Mouse (Mus musculus) limb, embryonic 11.5 days (tissue): ENCODE measurements around the gene Tbc1d30. TPM values are rescaled to one million over a fixed set of nuclear protein-coding genes. Genes with fewer than 3 reads are reported as not detected.
A peak's percentile ranks its signal among the peaks of the same experiment; 100 is the strongest.

Experiments used
- ATAC-seq: fragments of 200-750 bp; cut with Nextera tagmentation; 2 replicates; pipeline ENCODE4 v1.8.0; 2017; ENCODE audit warnings: low read depth; ENCODE audit not compliant: insufficient number of reproducible peaks, low FRiP score, low TSS enrichment
- DNase-seq: peaks from one replicate; pipeline ENCODE4 v3.0.0-alpha.2; 2015; ENCODE audit warnings: low spot score
- H3K27ac ChIP-seq: fragments of 300-500 bp; sonication (generic); replicated peaks from 2 replicates; pipeline ENCODE4 v1.5.1; 2014; ENCODE audit warnings: low read depth, mild to moderate bottlenecking, low read length
- H3K27me3 ChIP-seq: fragments of 300-500 bp; sonication (generic); 2 replicates; pipeline ENCODE4 v1.6.1; 2014; ENCODE audit warnings: mild to moderate bottlenecking, low read length, mixed read lengths; ENCODE audit not compliant: control insufficient read depth, insufficient read depth
- H3K36me3 ChIP-seq: fragments of 300-500 bp; sonication (generic); 2 replicates; pipeline ENCODE4 v1.6.1; 2014; ENCODE audit warnings: mild to moderate bottlenecking, low read length, moderate library complexity, mixed read lengths; ENCODE audit not compliant: control insufficient read depth, insufficient read depth
- H3K4me1 ChIP-seq: fragments of 300-500 bp; sonication (generic); 2 replicates; pipeline ENCODE4 v1.6.1; 2014; ENCODE audit warnings: low read length, mixed read lengths; ENCODE audit not compliant: control insufficient read depth, insufficient read depth
- H3K4me2 ChIP-seq: fragments of 300-500 bp; sonication (generic); 2 replicates; pipeline ENCODE4 v1.6.1; 2014; ENCODE audit warnings: low read depth, mild to moderate bottlenecking, moderate library complexity; ENCODE audit not compliant: severe bottlenecking
- H3K4me3 ChIP-seq: fragments of 300-500 bp; sonication (generic); 2 replicates; pipeline ENCODE4 v1.5.1; 2014; ENCODE audit warnings: low read depth, low read length
- H3K9ac ChIP-seq: fragments of 300-500 bp; sonication (generic); 2 replicates; pipeline ENCODE4 v1.6.1; 2014; ENCODE audit warnings: mild to moderate bottlenecking, low read length
- H3K9me3 ChIP-seq: fragments of 300-500 bp; sonication (generic); 2 replicates; pipeline ENCODE4 v1.6.1; 2016; ENCODE audit warnings: low read length; ENCODE audit not compliant: control insufficient read depth
- WGBS: fragments of 180-500 bp; shearing (Covaris S2); extraction: QIAGEN DNeasy Blood & Tissue Kit; methylation state at CpG from one replicate; pipeline ENCODE4 v1.1.7; 2014; 5-methylcytosine and 5-hydroxymethylcytosine counted together
- polyA plus RNA-seq: library from polyadenylated mRNA; unstranded; fragments of >200 nt; fragmentation: Nextera tagmentation; extraction: Ambion mirVana; gene quantifications from 2 replicates; pipeline ENCODE4 v1.2.1, GENCODE M21; 2014

The Tbc1d30 gene
- polyA plus RNA-seq, 1 experiment from 2014 or later: 0.45 TPM

DNA sequence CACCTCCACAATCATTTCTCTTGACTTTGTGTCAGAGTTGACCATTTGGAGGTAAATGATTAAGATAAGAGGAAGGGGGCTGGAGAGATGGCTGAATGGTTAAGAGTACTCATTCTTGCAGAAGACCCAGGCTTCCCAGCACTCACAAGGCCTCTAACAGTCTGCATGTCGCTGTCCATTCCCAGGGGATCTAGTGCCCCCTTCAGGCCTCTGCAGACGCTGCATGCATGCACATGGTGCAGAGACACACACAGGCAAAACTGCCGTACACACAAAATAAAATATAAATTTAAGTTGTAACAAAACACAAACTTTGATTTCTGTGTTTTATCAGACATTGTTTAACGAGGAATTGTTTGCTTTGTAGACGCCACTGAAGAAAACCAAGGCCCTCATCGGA is 19.7 kb upstream of the Tbc1d30 start:
- no peaks in the 10 kb centered on the region for H3K27me3 ChIP-seq
- H3K27ac ChIP-seq: no peak overlapping the region
- H3K4me3 ChIP-seq: no peak overlapping the region
- WGBS: 90% methylated on average over 6 of the region's 6 CpGs
- no peaks in the 10 kb centered on the region for H3K9me3 ChIP-seq
- no peak overlapping the region for H3K9ac ChIP-seq
- ATAC-seq: no peak
- DNase-seq: no peak
- H3K4me2 ChIP-seq: no peak overlapping the region
- H3K4me1 ChIP-seq: peaks cover 5% of the 10 kb centered on the region
- H3K36me3 ChIP-seq: peaks cover 2% of the 10 kb centered on the region

DNA sequence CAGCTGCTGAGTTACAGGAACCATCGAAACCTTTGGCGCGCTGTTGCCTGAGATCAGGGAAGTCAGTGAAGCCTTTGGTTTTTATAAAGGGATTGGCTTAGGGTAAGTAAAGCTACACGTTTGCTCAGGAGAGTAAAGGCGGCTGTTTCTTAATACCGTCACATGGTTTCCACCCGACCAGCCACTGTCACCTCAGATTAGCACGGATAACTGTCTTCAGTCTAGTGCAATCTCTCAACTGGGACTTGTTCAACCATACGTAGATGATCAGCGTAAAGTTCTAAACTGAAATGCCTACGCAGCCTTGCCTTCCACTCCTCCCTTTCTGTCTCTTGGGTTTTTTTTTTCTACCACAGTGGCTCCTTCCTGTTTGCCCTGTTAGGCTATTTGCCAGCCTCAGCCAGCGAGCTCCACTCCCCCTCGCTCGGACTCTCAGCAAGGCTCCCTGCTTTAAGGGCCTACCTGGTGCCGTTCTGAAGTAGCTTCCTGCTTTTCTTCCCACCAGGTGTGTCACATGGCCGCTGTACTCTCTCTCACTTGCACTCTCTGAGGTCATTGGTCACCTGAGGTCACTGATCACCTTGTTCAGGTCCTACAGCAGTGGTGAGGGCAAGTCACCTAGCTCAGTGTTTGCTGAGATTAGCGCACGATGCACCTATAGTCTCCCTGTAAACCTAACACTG is 17.8 kb upstream of the Tbc1d30 start:
- no peaks in the 10 kb centered on the region for H3K27me3 ChIP-seq
- ATAC-seq: no peak
- no peak for DNase-seq
- H3K36me3 ChIP-seq: no peaks in the 10 kb centered on the region
- H3K4me2 ChIP-seq: no peak overlapping the region
- H3K27ac ChIP-seq: no peak overlapping the region
- H3K4me3 ChIP-seq: no peak overlapping the region
- no peak overlapping the region for H3K9ac ChIP-seq
- no peaks in the 10 kb centered on the region for H3K9me3 ChIP-seq
- peaks cover 7% of the 10 kb centered on the region for H3K4me1 ChIP-seq
- 92% methylated on average over 18 of the region's 18 CpGs for WGBS

DNA sequence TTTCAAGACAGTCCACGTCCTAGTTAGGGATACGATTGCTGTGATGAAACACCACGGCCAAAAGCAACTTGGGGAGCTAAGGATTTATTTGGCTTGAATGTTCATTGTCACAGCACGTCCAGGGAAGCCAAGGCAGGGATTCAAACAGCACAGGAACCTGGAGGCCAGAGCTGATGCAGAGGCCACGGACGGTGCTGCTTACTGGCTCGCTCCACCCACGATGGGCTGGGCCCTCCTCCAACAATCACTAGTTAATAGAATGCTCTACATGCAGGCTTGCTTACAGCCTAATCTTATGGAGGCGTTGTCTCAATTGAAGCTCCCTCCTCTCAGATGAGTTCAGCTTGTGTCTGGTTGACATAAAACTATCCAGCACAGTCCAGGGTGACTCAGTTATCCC is 16.7 kb upstream of the Tbc1d30 start:
- peaks cover 7% of the 10 kb centered on the region for H3K4me1 ChIP-seq
- H3K36me3 ChIP-seq: no peaks in the 10 kb centered on the region
- DNase-seq (no peak), ATAC-seq (no peak)
- H3K9me3 ChIP-seq: no peaks in the 10 kb centered on the region
- WGBS: 91% methylated on average over 9 of the region's 9 CpGs
- H3K27me3 ChIP-seq: no peaks in the 10 kb centered on the region
- no peak overlapping the region for H3K4me2 ChIP-seq
- no peak overlapping the region for H3K27ac ChIP-seq
- no peak overlapping the region for H3K4me3 ChIP-seq
- no peak overlapping the region for H3K9ac ChIP-seq

DNA sequence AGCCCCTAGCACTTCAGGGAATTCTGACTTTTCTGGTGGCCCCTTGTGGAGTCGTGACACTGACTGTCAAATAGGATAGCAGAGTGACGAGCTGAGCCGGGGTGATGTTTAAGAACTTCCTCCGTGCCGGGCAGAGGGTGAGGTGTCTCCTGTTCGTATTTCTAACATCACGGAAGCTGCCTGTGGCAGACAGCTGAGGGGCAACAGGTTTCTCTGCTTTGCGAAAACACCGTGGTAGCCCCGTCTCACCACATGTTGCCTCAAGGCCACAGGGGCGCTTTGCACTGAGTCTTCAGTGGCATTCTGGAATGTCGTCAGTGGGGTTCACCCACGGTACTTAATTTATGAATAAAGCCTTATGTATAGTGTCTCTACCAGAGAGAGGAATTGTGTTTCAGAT is 16.2 kb upstream of the Tbc1d30 start:
- ATAC-seq: no peak
- 90% methylated on average over 13 of the region's 13 CpGs for WGBS
- H3K36me3 ChIP-seq: no peaks in the 10 kb centered on the region
- H3K9ac ChIP-seq: no peak overlapping the region
- H3K4me1 ChIP-seq: peaks cover 7% of the 10 kb centered on the region
- DNase-seq: no peak
- no peak overlapping the region for H3K27ac ChIP-seq
- no peak overlapping the region for H3K4me2 ChIP-seq
- H3K27me3 ChIP-seq: no peaks in the 10 kb centered on the region
- no peaks in the 10 kb centered on the region for H3K9me3 ChIP-seq
- no peak overlapping the region for H3K4me3 ChIP-seq

DNA sequence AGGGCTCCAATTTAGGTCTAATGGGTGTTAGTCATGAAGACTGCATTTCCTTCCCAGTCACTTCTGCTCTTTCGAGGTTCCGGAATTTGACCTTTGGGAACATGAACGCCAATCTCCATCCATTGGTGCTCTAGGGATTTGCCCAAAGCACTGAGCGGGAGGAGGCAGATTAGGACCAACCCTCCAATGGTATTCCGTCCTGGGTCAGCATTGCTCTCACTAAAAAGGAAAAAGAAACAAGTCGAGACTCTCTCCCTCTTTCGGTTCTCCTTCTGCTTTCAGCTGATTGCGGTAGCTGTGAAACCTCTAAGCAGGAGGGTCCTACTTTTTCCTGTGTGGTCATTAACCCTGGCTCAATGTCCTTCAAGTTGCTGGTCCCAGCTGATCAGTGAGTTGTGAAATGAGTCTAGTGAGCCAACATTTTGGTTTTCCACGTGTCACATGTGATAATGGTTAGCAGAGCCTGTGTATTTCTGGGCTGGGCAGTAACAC is 14.7 kb upstream of the Tbc1d30 start:
- DNase-seq: peak; percentile 32
- Histone ChIP-seq H3K27ac (no peak overlapping the region), H3K9me3 (no peaks in the 10 kb centered on the region), H3K4me3 (peak overlapping the region; percentile 96), H3K9ac (peak overlapping the region; percentile 78; the same call in 1 of the 2 replicates), H3K4me2 (peak overlapping the region; percentile 96), H3K4me1 (peaks cover 7% of the 10 kb centered on the region), H3K36me3 (no peaks in the 10 kb centered on the region), H3K27me3 (no peaks in the 10 kb centered on the region)
- no peak for ATAC-seq
- 14% methylated on average over 9 of the region's 9 CpGs for WGBS

DNA sequence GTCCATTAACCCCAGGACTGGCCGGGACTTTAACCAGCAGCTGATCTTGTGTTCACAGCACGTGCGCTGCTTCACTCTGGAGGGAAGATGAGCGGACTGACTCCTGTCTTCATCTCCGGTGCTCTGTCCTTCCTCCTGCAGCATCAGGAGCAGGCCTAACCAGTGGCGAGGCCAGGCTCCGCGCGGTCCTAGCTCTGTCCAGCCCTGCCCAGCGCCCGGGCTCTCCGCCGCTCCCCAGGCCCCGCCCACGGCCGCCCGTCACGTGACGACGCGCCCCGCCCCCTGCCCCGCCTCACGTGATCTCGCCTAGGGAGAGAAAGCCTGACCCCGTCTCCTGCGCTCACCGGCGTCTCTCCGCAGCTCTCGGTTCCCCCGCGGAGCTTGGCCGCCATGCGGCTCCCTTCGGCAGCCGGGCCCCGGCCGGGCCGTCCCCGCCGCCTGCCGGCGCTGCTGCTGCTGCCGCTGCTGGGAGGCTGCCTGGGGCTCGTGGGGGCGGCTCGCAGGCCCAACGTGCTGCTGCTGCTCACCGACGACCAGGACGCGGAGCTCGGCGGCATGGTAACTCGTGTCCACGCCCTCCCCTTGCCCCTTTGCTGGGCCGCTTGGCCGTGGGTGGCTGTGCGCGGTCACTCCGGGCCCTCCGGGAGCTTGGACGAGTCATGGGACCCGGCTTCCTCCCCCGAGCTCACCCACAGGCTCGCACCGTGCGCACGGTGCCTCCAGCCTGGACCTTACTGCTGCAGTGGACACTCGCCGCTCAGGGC is 13.9 kb upstream of the Tbc1d30 start, which contains the start of gene Gns:
Gene Gns (plus strand): TSS at position 290 of the 764 bp plus-strand sequence.
- ATAC-seq (peak; percentile 96), DNase-seq (peak; percentile 96)
- peak within 1 kb of the TSS; percentile 78 for H3K9ac ChIP-seq
- H3K4me3 ChIP-seq: peak within 1 kb of the TSS; percentile 96
- peaks cover 7% of the 10 kb centered on the region for H3K4me1 ChIP-seq
- peak within 1 kb of the TSS; percentile 96 for H3K4me2 ChIP-seq
- no peaks in the 10 kb centered on the region for H3K36me3 ChIP-seq
- H3K27ac ChIP-seq: no peak within 1 kb of the TSS
- WGBS: under 1% methylated on average over 67 of the region's 72 CpGs
- H3K27me3 ChIP-seq: no peaks in the 10 kb centered on the region
- no peaks in the 10 kb centered on the region for H3K9me3 ChIP-seq

DNA sequence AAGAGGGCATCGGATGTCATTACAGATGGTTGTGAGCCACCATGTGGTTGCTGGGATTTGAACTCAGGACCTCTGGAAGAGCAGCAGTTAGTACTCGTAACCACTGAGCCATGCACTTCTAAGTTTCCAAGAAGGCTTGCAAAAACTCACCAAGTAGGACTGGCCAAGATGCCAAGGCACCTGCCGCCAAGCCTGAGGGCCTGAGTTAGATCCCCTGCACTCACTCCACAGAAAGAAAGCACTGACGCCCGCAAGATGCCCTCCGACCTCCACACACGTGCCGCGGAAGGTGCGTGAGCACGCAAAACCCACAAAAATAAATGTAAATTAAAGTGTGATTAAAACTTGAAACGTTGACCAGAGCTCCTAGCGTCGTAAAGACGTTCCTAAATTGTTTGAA is 13.2 kb upstream of the Tbc1d30 start:
- Histone ChIP-seq H3K4me1 (peaks cover 7% of the 10 kb centered on the region), H3K27ac (no peak overlapping the region), H3K27me3 (no peaks in the 10 kb centered on the region), H3K36me3 (no peaks in the 10 kb centered on the region), H3K9ac (peak overlapping the region; percentile 78; the same call in 1 of the 2 replicates), H3K4me3 (peak overlapping the region; percentile 96), H3K4me2 (peak overlapping the region; percentile 96), H3K9me3 (no peaks in the 10 kb centered on the region)
- DNase-seq (no peak), ATAC-seq (peak; percentile 19; the same call in 1 of the 2 replicates)
- 27% methylated on average over 15 of the region's 15 CpGs for WGBS

DNA sequence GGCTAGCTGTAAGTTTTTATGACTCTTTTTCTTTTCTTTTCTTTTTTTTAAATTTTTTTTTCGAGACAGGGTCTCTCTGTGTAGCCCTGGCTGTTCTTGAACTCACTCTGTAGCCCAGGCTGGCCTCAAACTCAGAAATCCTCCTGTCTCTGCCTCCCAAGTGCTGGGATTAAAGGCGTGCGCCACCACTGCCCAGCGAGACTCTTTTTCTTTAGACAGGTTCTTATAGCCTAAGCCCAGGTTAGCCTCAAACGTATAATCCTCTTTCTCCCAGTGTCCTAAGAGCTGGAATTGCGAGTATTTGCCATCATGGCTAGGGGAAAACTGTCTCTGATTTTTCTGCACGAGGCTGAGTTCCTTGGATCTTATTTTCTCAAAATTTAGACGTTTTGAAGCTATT is 12.1 kb upstream of the Tbc1d30 start:
- ATAC-seq (no peak), DNase-seq (no peak)
- 84% methylated on average over 8 of the region's 8 CpGs for WGBS

More for the DNA sequence above, 12.1 kb upstream of the Tbc1d30 start:
- Histone ChIP-seq H3K36me3 (no peaks in the 10 kb centered on the region), H3K27ac (no peak overlapping the region), H3K9ac (no peak overlapping the region), H3K4me3 (no peak overlapping the region), H3K27me3 (no peaks in the 10 kb centered on the region), H3K9me3 (no peaks in the 10 kb centered on the region), H3K4me1 (peaks cover 7% of the 10 kb centered on the region), H3K4me2 (no peak overlapping the region)
